In genomic region chr17:70796940-70797772, GRCm38 (mm10) we compare ENCODE assay signal across 18 mouse cellular contexts. TPM values are rescaled to one million over a fixed set of nuclear protein-coding genes. Genes with fewer than 3 reads are reported as not detected.
DNase-seq lines count a peak whose midpoint lies in the region; ATAC-seq and TF ChIP-seq lines count a peak whose summit lies in the region.
"Had no signal": no experiment of that assay in that cellular context is flagged by ENCODE, and none has a peak within 500 bp of the region (broad histone marks: within the 10 kb centered on the region; RNA-seq: fewer than 3 reads in every experiment).

No protein-coding gene starts in this region.

- no peak for TF ChIP-seq POLR2A in CH12.LX (IDR thresholded peaks at IDR 0.05; ENCODE audit: low read depth, low read length)

- H3K4me3 ChIP-seq in hindbrain, embryonic 10.5 days, result no peak overlapping the region
- H3K4me3 ChIP-seq in hindbrain, embryonic 13.5 days, result no peak overlapping the region
- no peak overlapping the region for H3K4me3 ChIP-seq in CH12.LX (replicated peaks in 1 of 3; ENCODE audit: low read depth in 2 of 3, low read length in 2 of 3, poor library complexity in 1 of 3)
- H3K4me3 ChIP-seq: embryonic facial prominence, embryonic 15.5 days; forebrain, embryonic 10.5 days; stomach, embryonic 15.5 days had no signal

- TF ChIP-seq CTCF in CH12.LX (conservative IDR thresholded peaks at IDR 0.05 in 1 of 2, IDR thresholded peaks at IDR 0.05 in 1 of 2; ENCODE audit: low read depth in 2 of 2, low read length in 2 of 2), result no peak

- WGBS in hindbrain, embryonic 10.5 days, result 83% methylated on average over 8 of the region's 8 CpGs
- 85% methylated on average over 8 of the region's 8 CpGs for WGBS in hindbrain, embryonic 13.5 days

- in situ Hi-C loops in CH12.LX (cut with MboI; ENCODE audit: low pct_ligation_motif_present, low pct_unique_long_range_greater_than_20kb, low sequenced_read_pairs), result no loop called here

- H3K27me3 ChIP-seq in hindbrain, embryonic 10.5 days (ENCODE audit: insufficient read depth, poor library complexity, severe bottlenecking), result no peaks in the 10 kb centered on the region
- no peaks in the 10 kb centered on the region for H3K27me3 ChIP-seq in hindbrain, embryonic 13.5 days
- H3K27me3 ChIP-seq in CH12.LX (replicated peaks), result no peaks in the 10 kb centered on the region
- H3K27me3 ChIP-seq: embryonic facial prominence, embryonic 15.5 days; stomach, embryonic 15.5 days had no signal

- no peak for DNase-seq in hindbrain, embryonic 10.5 days (ENCODE audit: low spot score)
- DNase-seq in 3134 (ENCODE audit: extremely low read depth, insufficient read length, low spot score) (peak; percentile 85), CH12.LX (ENCODE audit: extremely low read depth) (peak; percentile 24)
- DNase-seq in gastrocnemius, postnatal 10 days, result no peak
- no peak for DNase-seq in kidney, postnatal 4 days
- no peak for DNase-seq in right cerebral cortex, postnatal 14 days
- DNase-seq: cerebellum, postnatal 10 days; embryo, embryonic 11 days; gastrocnemius, postnatal 14 days; kidney, adult 9 months; kidney, postnatal 36 days; thymus, adult 2 months had no signal

- H3K27ac ChIP-seq in hindbrain, embryonic 10.5 days, result 0 out of 2 replicates have a peak overlapping the region, but pooled peaks have one; percentile 40
- H3K27ac ChIP-seq in hindbrain, embryonic 13.5 days, result no peak overlapping the region
- H3K27ac ChIP-seq in CH12.LX (ENCODE audit: insufficient read depth, low read depth), result no peak overlapping the region
- H3K27ac ChIP-seq: embryonic facial prominence, embryonic 15.5 days; forebrain, embryonic 10.5 days; liver, embryonic 14.5 days; stomach, embryonic 15.5 days had no signal

- no peak overlapping the region for H3K9ac ChIP-seq in hindbrain, embryonic 13.5 days
- H3K9ac ChIP-seq in CH12.LX (ENCODE audit: insufficient read depth, low read depth), result no peak overlapping the region
- H3K9ac ChIP-seq: embryonic facial prominence, embryonic 15.5 days; liver, embryonic 14.5 days; stomach, embryonic 15.5 days had no signal

- no peak for ATAC-seq in hindbrain, embryonic 13.5 days (ENCODE audit: low FRiP score)
- peak; percentile 63 for ATAC-seq in inflammation-experienced regulatory T-cells, adult 6 months

- H3K79me2 ChIP-seq in CH12.LX (replicated peaks; ENCODE audit: control insufficient read depth, extremely low read depth, insufficient read depth, poor library complexity, severe bottlenecking), result no peaks in the 10 kb centered on the region

- peaks cover 20% of the 10 kb centered on the region for H3K4me1 ChIP-seq in hindbrain, embryonic 10.5 days (replicated peaks)
- H3K4me1 ChIP-seq in hindbrain, embryonic 13.5 days (replicated peaks), result peaks cover 11% of the 10 kb centered on the region
- peaks cover 2 to 11% of the 10 kb centered on the region in 2 experiments; a peak in 2 of 4 replicates for H3K4me1 ChIP-seq in CH12.LX (ENCODE audit: control insufficient read depth in 1 of 2, insufficient read depth in 2 of 2)
- H3K4me1 ChIP-seq: stomach, embryonic 15.5 days had no signal

- H3K36me3 ChIP-seq in hindbrain, embryonic 10.5 days, result no peaks in the 10 kb centered on the region
- H3K36me3 ChIP-seq in hindbrain, embryonic 13.5 days, result no peaks in the 10 kb centered on the region
- peaks cover 0 to 2% of the 10 kb centered on the region in 2 experiments for H3K36me3 ChIP-seq in CH12.LX (replicated peaks in 1 of 2; ENCODE audit: control insufficient read depth in 1 of 2, insufficient read depth in 1 of 2, low read length in 1 of 2)
- H3K36me3 ChIP-seq: embryonic facial prominence, embryonic 15.5 days; forebrain, embryonic 10.5 days; stomach, embryonic 15.5 days had no signal

- no peak for TF ChIP-seq EP300 in CH12.LX (IDR thresholded peaks at IDR 0.05; ENCODE audit: low read length)

- TF ChIP-seq RAD21 in CH12.LX (IDR thresholded peaks at IDR 0.05; ENCODE audit: low read depth, low read length), result no peak

- no peaks in the 10 kb centered on the region for H3K9me3 ChIP-seq in hindbrain, embryonic 10.5 days
- no peaks in the 10 kb centered on the region for H3K9me3 ChIP-seq in hindbrain, embryonic 13.5 days
- no peaks in the 10 kb centered on the region for H3K9me3 ChIP-seq in CH12.LX (replicated peaks; ENCODE audit: low read length)
- H3K9me3 ChIP-seq: embryonic facial prominence, embryonic 15.5 days; forebrain, embryonic 10.5 days; stomach, embryonic 15.5 days had no signal

- no peak overlapping the region for H3K4me2 ChIP-seq in hindbrain, embryonic 13.5 days
- H3K4me2 ChIP-seq in CH12.LX (ENCODE audit: insufficient read depth, low read depth, poor library complexity, severe bottlenecking), result no peak overlapping the region
- H3K4me2 ChIP-seq: embryonic facial prominence, embryonic 15.5 days; stomach, embryonic 15.5 days had no signal

- dilution Hi-C loops in CH12.LX (cut with MboI; ENCODE audit: extremely low pct_ligation_motif_present, extremely low pct_unique_long_range_greater_than_20kb, low sequenced_read_pairs), result no loop called here

TF ChIP-seq in CH12.LX, 34 proteins besides CTCF, POLR2A, EP300 and RAD21:
- TF ChIP-seq NRF1 (IDR thresholded peaks at IDR 0.05; ENCODE audit: low read depth, low read length), result no peak
- no peak for TF ChIP-seq ELF1 (IDR thresholded peaks at IDR 0.05; ENCODE audit: low read depth, low read length)
- no peak for TF ChIP-seq MAFK (IDR thresholded peaks at IDR 0.05; ENCODE audit: insufficient replicate concordance, low read length)
- TF ChIP-seq NELFE (IDR thresholded peaks at IDR 0.05; ENCODE audit: low read depth, low read length), result no peak
- peak; percentile 9; the same call in 1 of the 2 replicates for TF ChIP-seq BHLHE40 (IDR thresholded peaks at IDR 0.05; ENCODE audit: low read depth, low read length)
- 0 out of 2 replicates have a peak, but pooled peaks have one; percentile 17 for TF ChIP-seq TBP (conservative IDR thresholded peaks at IDR 0.05; ENCODE audit: low read depth, low read length)
- no peak for TF ChIP-seq POLR2AphosphoS2 (IDR thresholded peaks at IDR 0.05; ENCODE audit: low read depth, low read length)
- TF ChIP-seq GABPA (IDR thresholded peaks at IDR 0.05; ENCODE audit: insufficient replicate concordance, low read depth, low read length), result no peak
- TF ChIP-seq KAT2A (IDR thresholded peaks at IDR 0.05; ENCODE audit: insufficient replicate concordance, low read length), result no peak
- TF ChIP-seq ZNF384 (IDR thresholded peaks at IDR 0.05; ENCODE audit: low read depth, low read length), result no peak
- TF ChIP-seq ZMIZ1 (IDR thresholded peaks at IDR 0.05; ENCODE audit: low read depth, low read length), result no peak
- no peak for TF ChIP-seq JUND (conservative IDR thresholded peaks at IDR 0.05; ENCODE audit: low read depth, low read length)
- no peak for TF ChIP-seq JUN (IDR thresholded peaks at IDR 0.05; ENCODE audit: insufficient read depth, low read depth, low read length)

RNA-seq across cellular contexts. Expression of gene Tgif1, which starts 56.2 kb away (rescaled TPM):
- 68.9 and 83.0 TPM in 2 replicates for polyA plus RNA-seq in hindbrain, embryonic 10.5 days (2016; fragmentation: Nextera tagmentation; extraction: Ambion mirVana)
- polyA plus RNA-seq in hindbrain, embryonic 13.5 days (2015; fragmentation: Nextera tagmentation; extraction: Ambion mirVana), result 26.4 TPM in 2 replicates
- total RNA-seq in CH12.LX (2012; rRNA removed) (37.0 and 44.5 TPM in 2 replicates), CH12.LX (2014; rRNA removed) (66.3 and 70.6 TPM in 2 replicates)
- polyA plus RNA-seq in CH12.LX (2012; ENCODE audit: insufficient read length, low read depth), result 59.2 and 74.4 TPM in 2 replicates
- polyA plus RNA-seq in inflammation-experienced regulatory T-cells, adult 6 months (2017; shearing (Covaris generic)), result 10 to 100 TPM; 44.9 to 73.0 (median 47.1) TPM
- 10 to 100 TPM in 1 of 2 experiments, 1 to 10 TPM in 1; 9.5 to 15.4 TPM for total RNA-seq in gastrocnemius, postnatal 10 days (2021)

Comparison
In these comparisons a context has a peak if more than half of its experiments do, and no peak if none do; other contexts are left out.
1. DNase-seq: peak in 3134 (single experiment) and CH12.LX (single experiment); none in hindbrain, embryonic 10.5 days (single experiment), gastrocnemius, postnatal 10 days (single experiment), kidney, postnatal 4 days (0 of 2) and right cerebral cortex, postnatal 14 days (single experiment).